Mouse (Mus musculus) central nervous system, embryonic 14 days (tissue): Measurements from ENCODE around the gene Clec3a. TPM values are rescaled to one million over a fixed set of nuclear protein-coding genes. Genes with fewer than 3 reads are reported as not detected.

Source experiments
- polyA plus RNA-seq: library from polyadenylated mRNA; depleted of rRNA; stranded (reverse); fragments of >200 nt; gene quantifications from 2 replicates; pipeline ENCODE4 v1.2.3, GENCODE M21; 2012; rRNA removed

Clec3a gene
- polyA plus RNA-seq: 0.14 and 2.4 TPM in 2 replicates

DNA sequence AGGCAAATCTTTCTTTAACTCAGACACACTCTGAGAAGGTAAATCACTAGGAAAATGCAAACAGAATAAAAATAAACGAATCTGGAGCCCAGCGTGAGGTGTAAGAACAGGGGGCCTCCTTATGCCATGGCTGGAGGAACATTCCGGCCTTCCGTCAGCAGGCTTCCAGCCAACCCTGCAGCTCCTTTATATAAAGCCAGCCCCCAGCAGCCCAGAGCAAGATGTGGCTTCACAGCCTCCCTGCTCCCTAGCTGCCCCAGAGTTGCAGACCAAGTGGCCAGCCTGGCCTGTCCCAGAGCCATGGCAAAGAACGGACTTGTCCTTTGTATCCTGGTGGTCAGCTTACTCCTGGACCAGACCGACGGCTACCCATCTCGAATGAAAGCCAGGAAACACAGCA, at the start of gene Clec3a:
Gene Clec3a (plus strand): TSS at position 301 of the 400 bp plus-strand sequence.

DNA sequence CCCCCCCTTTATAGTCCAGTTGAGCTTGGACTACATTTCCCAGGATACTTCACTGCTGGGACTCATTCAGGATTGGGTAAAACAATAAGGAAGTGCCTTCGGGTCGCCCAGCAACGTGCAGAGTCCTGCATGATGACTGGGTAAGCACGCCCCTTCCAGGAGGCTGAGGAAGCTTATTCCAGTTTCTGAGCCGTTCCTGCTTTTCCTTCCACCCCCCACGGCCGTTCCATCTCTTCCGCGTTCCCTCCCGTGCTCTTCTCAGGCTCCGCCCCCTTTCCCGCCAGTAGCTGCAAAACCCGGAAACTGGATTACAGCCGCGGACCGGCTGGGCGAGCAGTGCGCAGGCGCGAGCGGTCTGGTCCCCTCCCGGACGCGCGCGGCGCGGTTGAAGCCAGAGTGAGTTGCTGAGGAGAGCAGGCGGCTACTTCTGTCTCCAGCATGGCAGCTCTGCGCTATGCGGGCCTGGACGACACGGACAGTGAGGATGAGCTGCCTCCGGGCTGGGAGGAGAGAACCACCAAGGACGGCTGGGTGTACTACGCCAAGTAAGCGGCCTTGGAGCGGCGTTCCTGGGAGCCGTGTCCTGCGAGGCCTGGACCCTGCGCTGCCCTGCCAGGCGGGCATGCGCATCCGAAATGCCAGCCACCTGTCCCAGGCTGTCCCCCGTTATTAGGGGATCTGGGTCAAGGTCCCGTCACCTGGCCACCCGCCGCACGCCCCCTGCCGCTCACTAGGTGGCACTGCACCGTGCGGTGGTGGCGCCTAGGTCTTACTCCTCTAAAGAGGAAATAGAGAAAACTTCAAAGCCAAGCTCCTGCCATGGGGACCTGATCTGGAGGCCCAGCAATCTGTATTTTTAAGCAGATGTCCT, 21.7 kb downstream of the Clec3a start, which contains the start of gene Wwox:
Gene Wwox (plus strand): TSS at position 322 of the 871 bp plus-strand sequence.

Other genes with a start within 250 kb of the Clec3a start
- gene Vat1l, start 212.5 kb upstream of the Clec3a start, polyA plus RNA-seq: 66.8 and 68.2 TPM in 2 replicates
- gene Wwox, start 21.6 kb downstream of the Clec3a start, polyA plus RNA-seq: 8.7 and 9.3 TPM in 2 replicates